ENCODE assay signal across 16 mouse cellular contexts in the genomic region with DNA sequence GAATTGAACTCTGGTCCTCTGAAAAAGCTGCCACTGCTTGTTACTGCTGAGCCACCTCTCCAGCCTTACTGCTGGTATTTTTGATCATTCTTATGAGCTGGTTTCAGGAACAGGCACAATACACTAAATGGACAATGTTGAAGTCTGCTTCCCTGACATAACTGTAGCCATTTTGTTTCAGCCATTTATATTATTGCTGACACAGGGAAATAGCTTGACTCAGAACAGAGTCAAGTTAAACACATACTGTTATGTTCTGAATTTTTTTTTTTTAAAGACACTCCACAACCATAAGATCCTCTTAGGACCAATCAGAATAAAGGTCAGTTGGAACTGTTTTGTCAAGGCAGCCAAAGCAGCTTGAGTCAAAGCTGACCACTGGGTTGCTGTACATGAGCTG.
"Had no signal": no experiment of that assay in that cellular context is flagged by ENCODE, and none has a peak within 500 bp of the region (broad histone marks: within the 10 kb centered on the region; RNA-seq: fewer than 3 reads in every experiment).

No protein-coding gene starts in this region.

- H3K27ac ChIP-seq: neural tube, embryonic 13.5 days; neural tube, embryonic 15.5 days; stomach, embryonic 15.5 days; stomach, postnatal 0 days had no signal

- H3K4me2 ChIP-seq: neural tube, embryonic 13.5 days; neural tube, embryonic 15.5 days; stomach, embryonic 15.5 days had no signal

- H3K4me3 ChIP-seq: neural tube, embryonic 13.5 days; neural tube, embryonic 15.5 days; stomach, embryonic 15.5 days had no signal

- H3K9me3 ChIP-seq: neural tube, embryonic 13.5 days; neural tube, embryonic 15.5 days; stomach, embryonic 15.5 days had no signal

- DNase-seq: retina, postnatal 1 day; right cerebral cortex, adult 18-20 months; right cerebral cortex, postnatal 14 days; right cerebral cortex, postnatal 25 days; right cerebral cortex, postnatal 4 days; spleen, adult 18-20 months; thymus, adult 18-20 months; thymus, adult 2 months; thymus, postnatal 14 days; thymus, postnatal 25 days; thymus, postnatal 36 days; thymus, postnatal 4 days had no signal

- H3K27me3 ChIP-seq: neural tube, embryonic 13.5 days; neural tube, embryonic 15.5 days; stomach, embryonic 15.5 days had no signal

- H3K9ac ChIP-seq: neural tube, embryonic 13.5 days; neural tube, embryonic 15.5 days; stomach, embryonic 15.5 days had no signal

- H3K4me1 ChIP-seq: neural tube, embryonic 13.5 days; neural tube, embryonic 15.5 days; stomach, embryonic 15.5 days had no signal
